Mouse (Mus musculus): ENCODE results near the gene Adam15. TPM values are rescaled to one million over a fixed set of nuclear protein-coding genes. Genes with fewer than 3 reads are reported as not detected.
A peak's percentile ranks its signal among the peaks of the same experiment; 100 is the strongest.

The Adam15 gene
- polyA plus RNA-seq, 1 experiment from 2014 or later: 49.3 TPM

GRCm38 (mm10) chr3:89322514-89323165 lies 27.2 kb downstream of the Adam15 start, which contains the start of gene Efna3:
Efna3 (minus strand) TSS chr3:89322965.
- peaks cover 39% of the 10 kb centered on the region for H3K4me1 ChIP-seq (ENCODE audit: control insufficient read depth, insufficient read depth, low read length)
- ATAC-seq: peak; percentile 46
- peaks cover 30% of the 10 kb centered on the region; the same call in 1 of the 2 replicates for H3K27me3 ChIP-seq (replicated peaks; ENCODE audit: control insufficient read depth, insufficient read depth, low read length)
- no peaks in the 10 kb centered on the region for H3K36me3 ChIP-seq (ENCODE audit: control insufficient read depth, insufficient read depth, low read length)
- no peak within 1 kb of the TSS for H3K27ac ChIP-seq (ENCODE audit: low read length)
- peak within 1 kb of the TSS; percentile 64 for H3K4me3 ChIP-seq (ENCODE audit: low read length)
- peak within 1 kb of the TSS; percentile 98 for H3K4me2 ChIP-seq (ENCODE audit: low read depth, low read length)
- WGBS: under 1% methylated on average over 45 of the region's 53 CpGs
- peak within 1 kb of the TSS; percentile 70 for H3K9ac ChIP-seq (ENCODE audit: low read depth, low read length)
- H3K9me3 ChIP-seq (ENCODE audit: control insufficient read depth, low read length): no peaks in the 10 kb centered on the region

DNA sequence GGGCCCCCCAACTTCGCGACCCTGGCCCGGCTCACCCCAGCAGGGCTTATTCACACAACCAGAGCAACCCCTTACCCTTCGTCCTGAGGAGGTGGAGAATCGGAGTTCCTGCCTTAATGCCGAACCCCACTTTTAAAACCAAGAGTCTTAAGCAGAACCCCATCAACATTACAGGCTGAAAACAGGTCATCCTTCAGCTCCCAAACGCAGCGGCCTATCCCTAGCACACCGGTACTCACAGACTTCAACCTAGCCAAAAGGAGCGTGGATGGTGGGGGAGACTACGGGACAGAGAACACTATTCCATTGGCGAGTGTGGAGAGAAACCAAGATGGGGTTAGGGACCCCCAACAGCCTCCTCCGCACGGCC lies 27.7 kb downstream of the Adam15 start:
- Histone ChIP-seq H3K9me3 (ENCODE audit: control insufficient read depth, low read length) (no peaks in the 10 kb centered on the region), H3K4me3 (ENCODE audit: low read length) (peak overlapping the region; percentile 64), H3K4me1 (ENCODE audit: control insufficient read depth, insufficient read depth, low read length) (peaks cover 36% of the 10 kb centered on the region), H3K9ac (ENCODE audit: low read depth, low read length) (peak overlapping the region; percentile 70), H3K36me3 (ENCODE audit: control insufficient read depth, insufficient read depth, low read length) (no peaks in the 10 kb centered on the region), H3K27ac (ENCODE audit: low read length) (no peak overlapping the region), H3K27me3 (replicated peaks; ENCODE audit: control insufficient read depth, insufficient read depth, low read length) (peaks cover 30% of the 10 kb centered on the region; the same call in 1 of the 2 replicates), H3K4me2 (ENCODE audit: low read depth, low read length) (peak overlapping the region; percentile 98)
- 2% methylated on average over 14 of the region's 14 CpGs for WGBS
- ATAC-seq: 0 out of 2 replicates have a peak, but pooled peaks have one; percentile 1

GRCm38 (mm10) chr3:89321183-89322130 lies 28.3 kb downstream of the Adam15 start:
- H3K4me2 ChIP-seq (ENCODE audit: low read depth, low read length): peak overlapping the region; percentile 98
- H3K36me3 ChIP-seq (ENCODE audit: control insufficient read depth, insufficient read depth, low read length): no peaks in the 10 kb centered on the region
- no peaks in the 10 kb centered on the region for H3K9me3 ChIP-seq (ENCODE audit: control insufficient read depth, low read length)
- peak; percentile 15; the same call in 1 of the 2 replicates for ATAC-seq
- H3K27ac ChIP-seq (ENCODE audit: low read length): no peak overlapping the region
- under 1% methylated on average over 64 of the region's 66 CpGs for WGBS
- H3K27me3 ChIP-seq (replicated peaks; ENCODE audit: control insufficient read depth, insufficient read depth, low read length): peaks cover 30% of the 10 kb centered on the region; the same call in 1 of the 2 replicates
- H3K4me3 ChIP-seq (ENCODE audit: low read length): peak overlapping the region; percentile 64
- peak overlapping the region; percentile 70 for H3K9ac ChIP-seq (ENCODE audit: low read depth, low read length)
- peaks cover 40% of the 10 kb centered on the region for H3K4me1 ChIP-seq (ENCODE audit: control insufficient read depth, insufficient read depth, low read length)

DNA sequence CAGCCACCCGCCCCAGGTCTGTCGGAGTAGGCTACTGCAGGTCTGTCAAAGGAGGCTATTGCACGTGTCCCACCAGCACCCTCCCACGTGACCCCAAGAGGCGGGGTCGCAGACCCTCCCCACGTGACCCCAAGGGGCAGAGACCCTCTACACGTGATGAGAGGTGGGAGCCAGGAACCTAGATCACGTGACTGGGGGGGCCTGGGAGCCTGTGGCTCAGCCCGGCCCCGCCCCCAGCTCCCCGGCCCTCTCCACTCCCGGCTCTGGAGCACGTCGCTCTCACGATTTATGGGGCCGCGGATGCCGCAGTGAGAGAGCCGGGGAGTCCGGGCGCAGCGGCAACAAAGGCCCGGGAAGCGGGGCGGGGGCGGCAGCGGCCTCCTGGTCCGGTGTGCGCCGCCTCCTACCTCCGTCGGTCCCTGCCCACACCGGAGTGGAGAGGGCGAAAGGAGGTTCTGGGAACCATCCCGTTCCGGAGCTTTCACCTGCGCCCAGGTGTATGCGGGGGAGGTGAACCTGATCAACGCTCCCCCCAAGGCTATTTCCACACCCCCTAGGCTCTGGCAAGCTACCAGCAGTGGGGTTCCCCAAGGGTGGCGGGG lies 29.1 kb downstream of the Adam15 start:
- ATAC-seq: peak; percentile 18; the same call in 1 of the 2 replicates

DNA sequence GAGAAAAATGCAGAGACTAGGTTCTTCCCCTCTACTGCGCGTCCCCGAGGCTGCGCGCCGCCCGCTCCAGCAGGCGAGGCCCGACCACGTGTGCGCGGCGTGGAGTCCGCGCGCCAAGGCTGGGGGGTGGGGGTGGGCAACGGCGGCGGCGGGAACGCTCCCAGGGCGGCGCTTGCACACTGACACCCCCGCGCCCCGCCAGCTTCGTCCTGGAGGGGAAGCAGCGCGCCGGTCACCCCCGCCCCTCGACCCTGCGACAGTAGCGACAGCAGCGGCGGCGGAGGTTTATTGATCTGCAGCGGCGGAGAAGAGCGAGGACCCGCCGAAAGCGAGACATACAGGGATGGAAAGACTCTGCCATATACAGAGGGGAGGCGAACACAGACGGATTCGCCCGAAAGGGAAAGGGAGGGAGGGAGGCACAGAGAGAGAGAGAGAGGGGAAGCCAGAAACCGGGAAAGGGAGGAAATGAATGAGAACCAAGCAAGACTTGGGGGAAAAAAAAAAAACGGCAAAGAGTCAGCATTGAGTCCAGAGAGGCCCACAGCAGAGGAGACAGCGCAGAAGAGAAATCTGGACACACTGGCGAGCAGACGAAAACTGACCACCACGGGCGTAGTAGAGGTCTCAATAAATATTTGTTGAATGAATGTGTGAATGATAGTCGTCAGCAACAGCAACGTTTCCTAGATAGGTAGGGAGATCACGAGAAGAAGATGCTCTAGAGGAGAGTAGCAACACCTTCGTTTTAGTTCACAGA lies 30.0 kb downstream of the Adam15 start:
- peaks cover 57% of the 10 kb centered on the region for H3K4me1 ChIP-seq (ENCODE audit: control insufficient read depth, insufficient read depth, low read length)
- no peaks in the 10 kb centered on the region for H3K9me3 ChIP-seq (ENCODE audit: control insufficient read depth, low read length)
- H3K4me2 ChIP-seq (ENCODE audit: low read depth, low read length): peak overlapping the region; percentile 98
- H3K9ac ChIP-seq (ENCODE audit: low read depth, low read length): peak overlapping the region; percentile 65
- H3K27me3 ChIP-seq (replicated peaks; ENCODE audit: control insufficient read depth, insufficient read depth, low read length): peaks cover 30% of the 10 kb centered on the region; the same call in 1 of the 2 replicates
- H3K36me3 ChIP-seq (ENCODE audit: control insufficient read depth, insufficient read depth, low read length): no peaks in the 10 kb centered on the region
- 3% methylated on average over 58 of the region's 58 CpGs for WGBS
- ATAC-seq: no peak
- peak overlapping the region; percentile 48 for H3K4me3 ChIP-seq (ENCODE audit: low read length)
- H3K27ac ChIP-seq (ENCODE audit: low read length): no peak overlapping the region

More for the DNA sequence above, 29.1 kb downstream of the Adam15 start:
- H3K27ac ChIP-seq (ENCODE audit: low read length): no peak overlapping the region
- under 1% methylated on average over 40 of the region's 41 CpGs for WGBS
- H3K27me3 ChIP-seq (replicated peaks; ENCODE audit: control insufficient read depth, insufficient read depth, low read length): peaks cover 30% of the 10 kb centered on the region; the same call in 1 of the 2 replicates
- H3K36me3 ChIP-seq (ENCODE audit: control insufficient read depth, insufficient read depth, low read length): no peaks in the 10 kb centered on the region
- peak overlapping the region; percentile 98 for H3K4me2 ChIP-seq (ENCODE audit: low read depth, low read length)
- peak overlapping the region; percentile 70 for H3K9ac ChIP-seq (ENCODE audit: low read depth, low read length)
- H3K4me3 ChIP-seq (ENCODE audit: low read length): peak overlapping the region; percentile 64
- H3K9me3 ChIP-seq (ENCODE audit: control insufficient read depth, low read length): no peaks in the 10 kb centered on the region
- H3K4me1 ChIP-seq (ENCODE audit: control insufficient read depth, insufficient read depth, low read length): peaks cover 48% of the 10 kb centered on the region

DNA sequence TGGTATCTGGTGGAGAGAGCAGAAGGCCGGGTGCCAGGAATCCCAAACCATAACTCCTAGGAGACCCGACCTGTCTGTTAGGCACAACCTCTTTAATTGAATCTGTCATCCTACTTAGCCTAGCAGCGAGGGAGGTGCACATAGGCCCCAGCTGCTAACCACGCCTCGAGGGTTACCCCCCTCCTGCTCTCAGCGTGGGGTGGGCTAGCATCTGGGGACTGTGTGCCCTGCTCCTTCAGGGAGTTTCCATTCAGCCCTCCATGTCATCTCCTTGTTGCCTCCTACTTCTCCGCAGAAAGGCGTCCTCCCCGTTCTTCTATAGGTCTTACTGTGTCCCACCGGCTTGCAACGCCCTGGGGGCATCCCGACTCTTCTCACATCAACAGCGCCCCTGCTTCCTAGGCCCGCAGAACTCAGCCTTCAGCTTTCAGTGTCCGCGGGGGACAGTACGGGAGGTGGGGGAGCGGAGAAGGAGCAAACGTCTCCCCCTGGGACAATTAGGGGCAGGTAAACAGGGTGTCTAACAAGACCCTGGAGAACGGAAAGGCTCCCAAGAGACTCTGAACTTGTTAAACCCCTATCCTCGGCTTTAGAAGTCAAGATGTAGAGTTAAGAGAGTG lies 30.7 kb downstream of the Adam15 start:
- H3K4me1 ChIP-seq (ENCODE audit: control insufficient read depth, insufficient read depth, low read length): peaks cover 58% of the 10 kb centered on the region
- no peaks in the 10 kb centered on the region for H3K36me3 ChIP-seq (ENCODE audit: control insufficient read depth, insufficient read depth, low read length)
- H3K27me3 ChIP-seq (replicated peaks; ENCODE audit: control insufficient read depth, insufficient read depth, low read length): peaks cover 30% of the 10 kb centered on the region; the same call in 1 of the 2 replicates
- no peak overlapping the region for H3K27ac ChIP-seq (ENCODE audit: low read length)
- peak overlapping the region; percentile 65 for H3K9ac ChIP-seq (ENCODE audit: low read depth, low read length)
- H3K9me3 ChIP-seq (ENCODE audit: control insufficient read depth, low read length): no peaks in the 10 kb centered on the region
- no peak for ATAC-seq
- peak overlapping the region; percentile 98 for H3K4me2 ChIP-seq (ENCODE audit: low read depth, low read length)
- 32% methylated on average over 21 of the region's 21 CpGs for WGBS
- peak overlapping the region; percentile 48 for H3K4me3 ChIP-seq (ENCODE audit: low read length)

DNA sequence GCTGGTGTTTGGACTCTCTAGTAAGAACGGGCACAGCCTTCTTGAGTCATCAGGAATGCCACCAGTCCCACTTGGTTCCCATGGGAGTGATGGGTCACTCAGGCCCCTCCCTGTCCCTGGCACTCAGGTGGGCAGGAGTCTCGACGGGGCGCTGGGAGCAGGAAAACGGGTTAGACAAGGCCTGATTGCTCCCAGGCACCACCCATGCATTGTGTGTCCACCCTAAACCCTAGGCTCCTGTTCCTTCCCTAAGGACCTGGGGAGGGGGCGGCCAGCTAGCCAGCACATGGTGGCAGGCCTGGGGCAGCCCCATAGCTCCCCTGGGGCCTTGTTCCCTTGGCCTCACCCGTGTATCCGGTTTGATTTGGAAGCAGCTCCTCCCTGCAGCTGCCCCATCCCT lies 31.5 kb downstream of the Adam15 start:
- no peaks in the 10 kb centered on the region for H3K9me3 ChIP-seq (ENCODE audit: control insufficient read depth, low read length)
- H3K4me2 ChIP-seq (ENCODE audit: low read depth, low read length): no peak overlapping the region
- H3K27me3 ChIP-seq (replicated peaks; ENCODE audit: control insufficient read depth, insufficient read depth, low read length): peaks cover 30% of the 10 kb centered on the region; the same call in 1 of the 2 replicates
- 77% methylated on average over 8 of the region's 8 CpGs for WGBS
- no peak for ATAC-seq
- no peaks in the 10 kb centered on the region for H3K36me3 ChIP-seq (ENCODE audit: control insufficient read depth, insufficient read depth, low read length)
- no peak overlapping the region for H3K4me3 ChIP-seq (ENCODE audit: low read length)
- no peak overlapping the region for H3K9ac ChIP-seq (ENCODE audit: low read depth, low read length)
- no peak overlapping the region for H3K27ac ChIP-seq (ENCODE audit: low read length)
- H3K4me1 ChIP-seq (ENCODE audit: control insufficient read depth, insufficient read depth, low read length): peaks cover 58% of the 10 kb centered on the region

GRCm38 (mm10) chr3:89317246-89317645 lies 32.5 kb downstream of the Adam15 start:
- H3K4me2 ChIP-seq (ENCODE audit: low read depth, low read length): no peak overlapping the region
- H3K9ac ChIP-seq (ENCODE audit: low read depth, low read length): no peak overlapping the region
- H3K4me3 ChIP-seq (ENCODE audit: low read length): no peak overlapping the region
- H3K27me3 ChIP-seq (replicated peaks; ENCODE audit: control insufficient read depth, insufficient read depth, low read length): peaks cover 30% of the 10 kb centered on the region; the same call in 1 of the 2 replicates
- no peaks in the 10 kb centered on the region for H3K9me3 ChIP-seq (ENCODE audit: control insufficient read depth, low read length)
- H3K27ac ChIP-seq (ENCODE audit: low read length): no peak overlapping the region
- H3K4me1 ChIP-seq (ENCODE audit: control insufficient read depth, insufficient read depth, low read length): peaks cover 57% of the 10 kb centered on the region
- 53% methylated on average over 6 of the region's 6 CpGs for WGBS
- no peaks in the 10 kb centered on the region for H3K36me3 ChIP-seq (ENCODE audit: control insufficient read depth, insufficient read depth, low read length)
- no peak for ATAC-seq
